17 mouse cellular contexts compared by ENCODE assay signal in genomic region chr5:103020954-103021353, GRCm38 (mm10).
DNase-seq lines count a peak whose midpoint lies in the region; ATAC-seq and TF ChIP-seq lines count a peak whose summit lies in the region.
"Had no signal": no experiment of that assay in that cellular context is flagged by ENCODE, and none has a peak within 500 bp of the region (broad histone marks: within the 10 kb centered on the region; RNA-seq: fewer than 3 reads in every experiment).

No protein-coding gene starts in this region.

- intact Hi-C loops in left cerebral cortex, adult 2 months (cut with DNase I), result loop anchor here (2.0 to 5.0 kb wide), 3 partner anchors 76 to 188 kb away; no protein-coding TSS in a partner anchor
- intact Hi-C loops in left cerebral cortex, postnatal 4 days (cut with DNase I), result loop anchor here (10.0 kb wide), 1 partner anchor 184 kb away; no protein-coding TSS in a partner anchor

- H3K9me3 ChIP-seq in forebrain, embryonic 16.5 days (ENCODE audit: control insufficient read depth, low read length), result no peaks in the 10 kb centered on the region
- H3K9me3 ChIP-seq in midbrain, embryonic 13.5 days, result 0 out of 2 replicates have a peak, but pooled peaks cover 3% of the 10 kb centered on the region
- H3K9me3 ChIP-seq: embryonic facial prominence, embryonic 13.5 days; kidney, embryonic 15.5 days had no signal

- peak; percentile 86 for ATAC-seq in forebrain, embryonic 16.5 days
- ATAC-seq in midbrain, embryonic 13.5 days, result peak; percentile 89
- ATAC-seq: liver, postnatal 0 days had no signal

- 0 out of 2 replicates have a peak overlapping the region, but pooled peaks have one; percentile 2 for H3K9ac ChIP-seq in forebrain, embryonic 16.5 days (replicated peaks; ENCODE audit: low read depth, low read length)
- no peak overlapping the region for H3K9ac ChIP-seq in midbrain, embryonic 13.5 days (replicated peaks)
- H3K9ac ChIP-seq: embryonic facial prominence, embryonic 13.5 days; kidney, embryonic 15.5 days; liver, postnatal 0 days had no signal

- no peaks in the 10 kb centered on the region for H3K27me3 ChIP-seq in forebrain, embryonic 16.5 days (replicated peaks; ENCODE audit: control insufficient read depth, insufficient read depth, low read length)
- no peaks in the 10 kb centered on the region for H3K27me3 ChIP-seq in midbrain, embryonic 13.5 days
- H3K27me3 ChIP-seq: embryonic facial prominence, embryonic 13.5 days; kidney, embryonic 15.5 days had no signal

- no peaks in the 10 kb centered on the region for H3K36me3 ChIP-seq in forebrain, embryonic 16.5 days (ENCODE audit: control insufficient read depth, insufficient read depth)
- no peaks in the 10 kb centered on the region; the same call in 1 of the 2 replicates for H3K36me3 ChIP-seq in midbrain, embryonic 13.5 days
- H3K36me3 ChIP-seq: embryonic facial prominence, embryonic 13.5 days; G1E; kidney, embryonic 15.5 days had no signal

- no peak overlapping the region for H3K4me3 ChIP-seq in left cerebral cortex, adult 2 months
- no peak overlapping the region for H3K4me3 ChIP-seq in forebrain, embryonic 16.5 days (replicated peaks; ENCODE audit: low read length)
- H3K4me3 ChIP-seq in midbrain, embryonic 13.5 days (replicated peaks), result no peak overlapping the region
- H3K4me3 ChIP-seq: embryonic facial prominence, embryonic 13.5 days; heart, adult 2 months; kidney, embryonic 15.5 days had no signal

- no peak overlapping the region for H3K4me2 ChIP-seq in forebrain, embryonic 16.5 days (ENCODE audit: low read length)
- no peak overlapping the region for H3K4me2 ChIP-seq in midbrain, embryonic 13.5 days (replicated peaks)
- H3K4me2 ChIP-seq: embryonic facial prominence, embryonic 13.5 days; kidney, embryonic 15.5 days had no signal

- H3K27ac ChIP-seq in left cerebral cortex, adult 2 months, result peak overlapping the region; percentile 44; the same call in 1 of the 2 replicates
- peak overlapping the region; percentile 41; the same call in 1 of the 2 replicates for H3K27ac ChIP-seq in forebrain, embryonic 16.5 days (ENCODE audit: low read length)
- H3K27ac ChIP-seq in midbrain, embryonic 13.5 days, result peak overlapping the region; percentile 54
- H3K27ac ChIP-seq: embryonic facial prominence, embryonic 13.5 days; heart, adult 2 months; kidney, embryonic 15.5 days had no signal

- TF ChIP-seq CTCF in left cerebral cortex, adult 2 months (IDR thresholded peaks at IDR 0.05), result no peak

- peaks cover 9% of the 10 kb centered on the region for H3K4me1 ChIP-seq in forebrain, embryonic 16.5 days (replicated peaks; ENCODE audit: control insufficient read depth, insufficient read depth, low read length)
- H3K4me1 ChIP-seq in midbrain, embryonic 13.5 days (replicated peaks), result peaks cover 46% of the 10 kb centered on the region
- H3K4me1 ChIP-seq: embryonic facial prominence, embryonic 13.5 days; kidney, embryonic 15.5 days had no signal

- WGBS in forebrain, embryonic 16.5 days, result 8% methylated on average over 3 of the region's 3 CpGs
- WGBS in midbrain, embryonic 13.5 days, result 21% methylated on average over 3 of the region's 3 CpGs

- DNase-seq in left cerebral cortex, adult 2 months (ENCODE audit: extremely low spot score in 1 of 2, low spot score in 2 of 2), result no peak
- DNase-seq in left cerebral cortex, postnatal 4 days, result no peak
- DNase-seq in retina, embryonic 14.5 days (ENCODE audit: low spot score), result peak; percentile 34
- DNase-seq in adrenal gland, postnatal 14 days, result no peak
- no peak for DNase-seq in adrenal gland, adult 2 months
- no peak for DNase-seq in ovary, postnatal 14 days (ENCODE audit: low spot score)
- DNase-seq: adrenal gland, postnatal 10 days; cerebellum, adult 9-10 months; heart, adult 2 months; heart, postnatal 10 days; liver, postnatal 0 days; lung, postnatal 36 days had no signal
